Mouse (Mus musculus): Measurements from ENCODE around the gene Apln. TPM values are rescaled to one million over a fixed set of nuclear protein-coding genes. Genes with fewer than 3 reads are reported as not detected.
A peak's percentile ranks its signal among the peaks of the same experiment; 100 is the strongest.

Gene Apln
- 6.1 and 6.2 TPM in 2 replicates for polyA plus RNA-seq (2015; fragmentation: Nextera tagmentation; extraction: Ambion mirVana)

DNA sequence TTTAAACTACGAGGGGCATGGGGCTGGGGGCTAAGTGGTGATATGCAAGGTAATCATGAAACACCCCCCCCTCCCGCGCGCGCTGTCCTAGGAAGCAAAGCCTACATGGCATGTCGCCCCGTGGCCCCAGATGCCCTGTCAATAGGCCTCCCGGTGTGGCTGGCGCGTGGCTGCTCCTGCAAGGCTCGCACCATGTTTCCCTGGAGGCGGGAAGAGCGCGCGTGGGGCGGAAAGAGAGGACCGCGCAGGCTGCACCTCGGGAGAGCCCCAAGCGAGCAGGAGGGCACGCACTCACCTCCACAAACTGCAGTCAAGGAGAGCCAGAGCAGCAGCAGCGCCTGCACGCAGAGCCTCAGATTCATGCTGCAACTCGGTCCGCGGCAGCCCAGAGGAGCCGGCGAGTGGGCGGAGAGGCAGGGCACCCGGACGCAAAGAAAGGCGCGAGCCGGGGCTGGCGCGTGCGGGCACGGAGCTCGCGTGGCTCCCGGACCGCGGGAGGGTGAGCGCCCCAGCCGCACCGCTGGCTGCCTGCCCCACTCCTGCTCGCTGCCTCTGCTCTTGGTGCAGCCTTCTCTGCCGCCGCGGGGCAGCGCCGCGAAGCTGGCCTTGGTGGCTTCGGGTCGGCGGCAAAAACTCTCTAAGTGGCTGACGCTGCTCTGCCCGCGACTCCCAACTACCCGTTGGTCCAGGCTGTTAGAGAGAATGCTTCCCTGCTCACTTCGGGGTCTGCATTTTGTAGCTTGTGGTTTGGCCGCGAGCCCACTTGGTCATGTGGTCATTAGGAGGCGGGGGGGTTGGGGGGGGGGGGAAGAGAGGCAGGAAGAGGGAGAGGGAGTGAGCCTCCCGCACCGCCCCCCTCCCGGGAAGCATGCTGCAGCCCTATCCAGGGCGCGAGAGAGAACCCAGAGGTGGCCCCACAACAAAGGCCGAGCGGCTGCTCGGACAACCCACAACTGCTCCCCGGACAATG lies at the start of gene Apln:
Gene Apln, minus strand, starts transcription at position 710 of the 970 bp plus-strand sequence.
- no peak within 1 kb of the TSS for H3K27ac ChIP-seq
- 22% methylated on average over 67 of the region's 73 CpGs for WGBS
- H3K4me1 ChIP-seq (replicated peaks; ENCODE audit: insufficient read depth, low read length): no peaks in the 10 kb centered on the region
- no peaks in the 10 kb centered on the region for H3K9me3 ChIP-seq (replicated peaks; ENCODE audit: low read length)
- H3K27me3 ChIP-seq (ENCODE audit: insufficient read depth, low read length): no peaks in the 10 kb centered on the region
- peak within 1 kb of the TSS; percentile 39 for H3K4me3 ChIP-seq (replicated peaks; ENCODE audit: low read depth, low read length)
- peak within 1 kb of the TSS; percentile 51; the same call in 1 of the 2 replicates for H3K9ac ChIP-seq (ENCODE audit: low read depth, low read length)
- peak; percentile 34 for DNase-seq (ENCODE audit: low spot score)
- H3K4me2 ChIP-seq (ENCODE audit: low read length): peak within 1 kb of the TSS; percentile 68
- TF ChIP-seq CTCF (IDR thresholded peaks at IDR 0.05; ENCODE audit: low read depth): no peak
- ATAC-seq (replicated peaks; ENCODE audit: low FRiP score, low read depth): 0 out of 2 replicates have a peak, but pooled peaks have one; percentile 59
- no peaks in the 10 kb centered on the region for H3K36me3 ChIP-seq (ENCODE audit: insufficient read depth, low read length)

GRCm38 (mm10) chrX:48082364-48082763 lies 47.7 kb upstream of the Apln start:
- H3K4me3 ChIP-seq (replicated peaks; ENCODE audit: low read depth, low read length): no peak overlapping the region
- H3K9me3 ChIP-seq (replicated peaks; ENCODE audit: low read length): no peaks in the 10 kb centered on the region
- H3K9ac ChIP-seq (ENCODE audit: low read depth, low read length): no peak overlapping the region
- DNase-seq (ENCODE audit: low spot score) (no peak), ATAC-seq (replicated peaks; ENCODE audit: low FRiP score, low read depth) (no peak)
- no peak overlapping the region for H3K4me2 ChIP-seq (ENCODE audit: low read length)
- no peaks in the 10 kb centered on the region for H3K4me1 ChIP-seq (replicated peaks; ENCODE audit: insufficient read depth, low read length)
- WGBS: 57% methylated on average over 5 of the region's 5 CpGs
- H3K27me3 ChIP-seq (ENCODE audit: insufficient read depth, low read length): no peaks in the 10 kb centered on the region
- no peak overlapping the region for H3K27ac ChIP-seq
- H3K36me3 ChIP-seq (ENCODE audit: insufficient read depth, low read length): no peaks in the 10 kb centered on the region
- TF ChIP-seq CTCF (IDR thresholded peaks at IDR 0.05; ENCODE audit: low read depth): no peak

GRCm38 (mm10) chrX:48076806-48077425 lies 42.3 kb upstream of the Apln start:
- Histone ChIP-seq H3K36me3 (ENCODE audit: insufficient read depth, low read length) (no peaks in the 10 kb centered on the region), H3K4me3 (replicated peaks; ENCODE audit: low read depth, low read length) (no peak overlapping the region), H3K27me3 (ENCODE audit: insufficient read depth, low read length) (no peaks in the 10 kb centered on the region), H3K9ac (ENCODE audit: low read depth, low read length) (no peak overlapping the region), H3K9me3 (replicated peaks; ENCODE audit: low read length) (no peaks in the 10 kb centered on the region), H3K4me1 (replicated peaks; ENCODE audit: insufficient read depth, low read length) (no peaks in the 10 kb centered on the region), H3K4me2 (ENCODE audit: low read length) (no peak overlapping the region), H3K27ac (no peak overlapping the region)
- ATAC-seq (replicated peaks; ENCODE audit: low FRiP score, low read depth): no peak
- TF ChIP-seq CTCF (IDR thresholded peaks at IDR 0.05; ENCODE audit: low read depth): no peak
- WGBS: 78% methylated on average over 4 of the region's 4 CpGs
- no peak for DNase-seq (ENCODE audit: low spot score)

DNA sequence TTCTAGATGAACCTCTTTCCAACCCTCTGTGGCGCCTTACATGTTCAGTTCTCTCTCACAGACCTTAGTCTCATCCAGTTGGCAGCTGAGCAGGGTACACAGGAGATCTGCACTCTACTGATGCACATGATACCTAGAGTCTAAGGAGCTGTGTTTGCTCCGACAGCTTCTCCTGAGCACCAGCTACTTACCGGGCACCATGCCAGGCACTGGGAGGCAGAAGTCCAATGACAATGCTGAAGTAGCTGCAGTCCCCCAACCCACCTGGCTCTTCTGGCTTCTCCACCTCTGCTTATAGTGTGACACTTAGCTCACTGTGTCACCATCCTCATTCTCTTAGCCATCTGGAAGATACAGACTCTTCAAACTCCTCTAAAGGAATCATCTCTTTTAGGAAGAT lies 40.0 kb upstream of the Apln start:
- H3K9me3 ChIP-seq (replicated peaks; ENCODE audit: low read length): no peaks in the 10 kb centered on the region
- no peaks in the 10 kb centered on the region for H3K36me3 ChIP-seq (ENCODE audit: insufficient read depth, low read length)
- H3K4me3 ChIP-seq (replicated peaks; ENCODE audit: low read depth, low read length): no peak overlapping the region
- 81% methylated on average over 3 of the region's 3 CpGs for WGBS
- H3K27ac ChIP-seq: no peak overlapping the region
- no peak for DNase-seq (ENCODE audit: low spot score)
- no peaks in the 10 kb centered on the region for H3K4me1 ChIP-seq (replicated peaks; ENCODE audit: insufficient read depth, low read length)
- no peaks in the 10 kb centered on the region for H3K27me3 ChIP-seq (ENCODE audit: insufficient read depth, low read length)
- H3K9ac ChIP-seq (ENCODE audit: low read depth, low read length): no peak overlapping the region
- H3K4me2 ChIP-seq (ENCODE audit: low read length): no peak overlapping the region
- TF ChIP-seq CTCF (IDR thresholded peaks at IDR 0.05; ENCODE audit: low read depth): no peak
- ATAC-seq (replicated peaks; ENCODE audit: low FRiP score, low read depth): no peak

GRCm38 (mm10) chrX:48072401-48072800 lies 37.7 kb upstream of the Apln start:
- no peak for TF ChIP-seq CTCF (IDR thresholded peaks at IDR 0.05; ENCODE audit: low read depth)
- Histone ChIP-seq H3K4me1 (replicated peaks; ENCODE audit: insufficient read depth, low read length) (no peaks in the 10 kb centered on the region), H3K27ac (no peak overlapping the region), H3K27me3 (ENCODE audit: insufficient read depth, low read length) (no peaks in the 10 kb centered on the region), H3K9me3 (replicated peaks; ENCODE audit: low read length) (no peaks in the 10 kb centered on the region), H3K36me3 (ENCODE audit: insufficient read depth, low read length) (no peaks in the 10 kb centered on the region), H3K4me2 (ENCODE audit: low read length) (no peak overlapping the region), H3K4me3 (replicated peaks; ENCODE audit: low read depth, low read length) (no peak overlapping the region), H3K9ac (ENCODE audit: low read depth, low read length) (no peak overlapping the region)
- no peak for ATAC-seq (replicated peaks; ENCODE audit: low FRiP score, low read depth)
- WGBS: 42% methylated on average over 5 of the region's 5 CpGs
- DNase-seq (ENCODE audit: low spot score): no peak

DNA sequence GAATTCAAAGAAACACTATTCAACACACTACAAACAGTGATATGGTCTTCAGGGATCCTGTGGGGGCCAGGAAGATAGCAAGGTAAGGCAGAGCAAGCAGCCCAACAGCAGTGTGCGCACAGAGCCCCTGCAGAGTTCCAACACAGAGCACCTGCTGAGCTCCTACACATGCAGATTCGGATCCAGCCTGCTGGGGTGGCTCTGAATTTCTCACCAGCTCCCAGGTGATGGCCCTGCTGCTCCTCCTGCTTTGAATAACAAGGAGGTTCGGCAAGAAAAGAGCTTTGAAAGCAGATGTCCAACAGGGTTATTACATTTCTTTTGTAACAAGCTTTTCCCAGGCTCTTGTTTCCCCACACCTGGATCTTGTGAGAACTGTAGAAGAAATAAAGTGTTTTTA lies 37.3 kb upstream of the Apln start:
- WGBS: 54% methylated on average over 3 of the region's 3 CpGs

More for the DNA sequence above, 37.3 kb upstream of the Apln start:
- ATAC-seq (replicated peaks; ENCODE audit: low FRiP score, low read depth) (no peak), DNase-seq (ENCODE audit: low spot score) (no peak)
- Histone ChIP-seq H3K9me3 (replicated peaks; ENCODE audit: low read length) (no peaks in the 10 kb centered on the region), H3K4me2 (ENCODE audit: low read length) (no peak overlapping the region), H3K4me3 (replicated peaks; ENCODE audit: low read depth, low read length) (no peak overlapping the region), H3K9ac (ENCODE audit: low read depth, low read length) (no peak overlapping the region), H3K27me3 (ENCODE audit: insufficient read depth, low read length) (no peaks in the 10 kb centered on the region), H3K4me1 (replicated peaks; ENCODE audit: insufficient read depth, low read length) (no peaks in the 10 kb centered on the region), H3K27ac (no peak overlapping the region), H3K36me3 (ENCODE audit: insufficient read depth, low read length) (no peaks in the 10 kb centered on the region)
- TF ChIP-seq CTCF (IDR thresholded peaks at IDR 0.05; ENCODE audit: low read depth): no peak

All from kidney, postnatal 0 days (tissue).